Mouse (Mus musculus) WW6 (cell line): ENCODE data around the gene Nrg4.

ENCODE experiments used
- DNase-seq: peaks from one replicate; pipeline ENCODE4 v3.0.0-alpha.2; 2013; ENCODE audit warnings: low read depth, low spot score

Nrg4 gene

GRCm38 (mm10) chr9:55215648-55216047, 111.0 kb downstream of the Nrg4 start:
- DNase-seq = no peak

GRCm38 (mm10) chr9:55215056-55215455, 111.6 kb downstream of the Nrg4 start:
- no peak for DNase-seq

- DNase-seq = no peak
Measured at GRCm38 (mm10) chr9:55213396-55213795, 113.2 kb downstream of the Nrg4 start.

GRCm38 (mm10) chr9:55211611-55212010, 115.0 kb downstream of the Nrg4 start:
- no peak for DNase-seq

- DNase-seq = no peak
Measured at GRCm38 (mm10) chr9:55208790-55209481, 117.7 kb downstream of the Nrg4 start, which contains the start of gene Fbxo22. Gene Fbxo22 (plus strand): TSS chr9:55208925.

GRCm38 (mm10) chr9:55208458-55208789, 118.2 kb downstream of the Nrg4 start:
- DNase-seq = no peak

- no peak for DNase-seq
Measured at GRCm38 (mm10) chr9:55199348-55199747, 127.3 kb downstream of the Nrg4 start.

DNA sequence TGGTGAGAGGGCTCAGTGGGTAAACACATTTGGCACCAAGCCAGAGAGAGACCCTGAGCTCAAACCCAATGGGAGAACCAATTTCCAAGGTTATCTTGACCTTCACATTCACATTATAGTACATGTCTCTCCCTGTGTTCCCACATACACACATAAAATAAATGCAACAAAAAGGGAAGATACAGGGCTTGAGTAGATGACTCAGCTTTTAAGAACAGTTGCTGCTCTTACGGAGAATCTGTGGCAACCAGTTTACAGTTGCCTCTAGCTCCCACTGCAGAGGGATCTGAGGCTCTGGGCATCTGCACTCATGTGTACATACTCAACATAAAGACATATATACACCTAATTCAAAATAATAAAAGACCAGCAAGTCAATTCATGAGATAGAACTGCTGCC, 128.4 kb downstream of the Nrg4 start:
- DNase-seq = no peak

DNA sequence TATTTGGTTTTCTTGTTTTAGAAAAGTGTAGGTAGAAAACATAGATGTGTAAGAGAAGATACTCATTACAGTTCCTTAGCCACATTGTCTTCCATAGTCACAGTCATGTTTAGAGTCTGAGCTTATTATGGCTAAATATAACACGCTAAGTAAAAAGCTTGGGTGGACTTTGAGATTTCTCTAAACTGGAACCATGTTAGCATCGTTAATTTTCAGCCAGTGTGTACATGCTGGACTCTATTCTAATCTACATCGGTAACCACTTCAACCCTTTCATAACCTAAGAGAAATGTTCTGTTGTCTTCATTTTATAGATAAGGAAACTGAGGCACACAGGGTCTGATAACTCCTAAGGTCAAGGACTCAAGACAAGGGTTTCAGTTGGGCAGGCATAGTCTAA, 130.8 kb downstream of the Nrg4 start:
- DNase-seq = no peak

GRCm38 (mm10) chr9:55174235-55174634, 152.4 kb downstream of the Nrg4 start:
- DNase-seq = no peak

GRCm38 (mm10) chr9:55172195-55172685, 154.4 kb downstream of the Nrg4 start:
- DNase-seq = no peak

GRCm38 (mm10) chr9:55170655-55171412, 155.8 kb downstream of the Nrg4 start:
- DNase-seq = no peak
